Mouse (Mus musculus) CD4-positive, CD25-positive, alpha-beta regulatory T cell, adult 2 months (primary cell): ENCODE results near the gene Rap1gap2.

ENCODE experiments used
- DNase-seq: peaks from one replicate; pipeline ENCODE4 v3.0.0-alpha.2; 2012; ENCODE audit warnings: low read depth, low spot score

The Rap1gap2 gene

DNA sequence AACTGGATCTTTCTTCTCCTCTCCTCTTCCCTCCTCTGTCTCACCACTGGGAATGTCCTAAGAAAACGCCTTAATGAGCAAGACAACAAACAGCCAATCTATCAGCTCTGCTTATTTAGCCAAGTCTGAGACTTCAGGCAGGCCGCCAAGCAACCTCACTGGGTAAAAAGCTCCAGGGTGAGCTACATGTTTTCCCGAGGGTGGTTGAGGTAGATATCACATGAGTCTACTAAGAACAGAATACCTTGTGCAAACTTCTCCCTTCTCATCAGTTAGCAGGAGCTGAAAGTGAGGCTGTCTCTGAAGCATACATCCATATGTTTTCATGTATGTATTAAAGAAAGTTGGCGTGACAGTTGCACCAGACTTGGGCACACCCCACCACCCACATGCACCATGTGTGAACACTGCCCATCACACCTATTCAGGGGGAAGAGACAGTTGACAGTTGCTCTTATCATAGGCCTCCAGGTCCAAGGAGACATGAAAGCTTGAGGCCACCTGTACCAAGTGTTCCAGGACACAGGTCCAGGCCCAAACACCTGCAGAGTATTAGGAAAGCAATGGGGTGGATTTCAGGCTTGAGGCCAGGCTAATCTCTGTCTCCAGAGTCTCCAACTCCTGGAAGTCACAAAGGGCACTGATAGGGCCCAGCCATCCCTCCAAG, 35.8 kb downstream of the Rap1gap2 start:
- no peak for DNase-seq

DNA sequence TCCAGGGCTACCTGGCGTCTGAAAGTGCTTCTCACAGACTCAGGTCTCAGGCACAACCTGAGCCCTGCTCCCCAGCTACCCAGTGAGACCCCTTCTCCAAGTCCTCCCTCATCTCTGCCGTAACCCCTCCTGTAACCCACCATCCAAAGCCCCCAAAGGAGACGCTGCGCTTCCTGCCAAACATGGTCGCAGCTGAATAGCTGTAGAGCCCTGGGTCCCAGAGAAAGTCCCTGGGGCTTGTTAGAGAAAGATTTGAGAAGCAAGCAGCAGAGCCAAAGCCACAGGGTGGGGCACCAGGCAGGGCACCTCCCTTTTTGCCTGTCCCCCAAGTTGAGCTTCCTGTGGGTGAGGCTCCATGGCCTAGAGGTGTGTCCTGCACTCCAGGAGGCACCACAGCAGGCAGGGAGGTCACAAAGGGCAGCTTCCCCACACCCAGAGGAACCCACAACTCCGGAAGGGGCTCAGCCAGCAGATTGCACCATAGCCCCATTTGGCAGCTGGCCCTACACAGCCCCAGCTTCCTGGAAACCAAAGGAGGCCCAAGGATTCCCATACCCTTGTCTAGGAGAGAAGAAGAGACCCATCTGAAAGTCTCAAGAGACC, 38.2 kb downstream of the Rap1gap2 start:
- peak; percentile 56 for DNase-seq

DNA sequence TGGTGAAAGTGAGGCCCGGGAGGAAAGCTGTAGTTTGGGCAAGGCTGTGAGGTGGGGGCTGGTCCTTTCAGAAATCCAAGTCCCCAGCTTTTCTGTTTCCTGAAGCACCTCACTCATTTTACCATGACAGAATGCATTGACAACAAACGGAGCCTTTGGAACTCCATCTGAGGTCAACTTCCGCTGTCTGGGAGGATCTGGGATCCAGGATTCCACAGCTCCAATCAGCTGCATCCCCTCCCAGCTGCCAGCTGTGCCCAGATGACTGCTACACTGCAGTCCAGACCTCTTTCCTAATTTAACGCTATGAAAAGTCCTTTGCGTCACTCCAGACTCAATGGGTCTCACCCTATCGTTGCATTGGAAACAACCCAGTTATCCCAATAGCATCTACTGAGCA, 41.0 kb downstream of the Rap1gap2 start:
- no peak for DNase-seq

DNA sequence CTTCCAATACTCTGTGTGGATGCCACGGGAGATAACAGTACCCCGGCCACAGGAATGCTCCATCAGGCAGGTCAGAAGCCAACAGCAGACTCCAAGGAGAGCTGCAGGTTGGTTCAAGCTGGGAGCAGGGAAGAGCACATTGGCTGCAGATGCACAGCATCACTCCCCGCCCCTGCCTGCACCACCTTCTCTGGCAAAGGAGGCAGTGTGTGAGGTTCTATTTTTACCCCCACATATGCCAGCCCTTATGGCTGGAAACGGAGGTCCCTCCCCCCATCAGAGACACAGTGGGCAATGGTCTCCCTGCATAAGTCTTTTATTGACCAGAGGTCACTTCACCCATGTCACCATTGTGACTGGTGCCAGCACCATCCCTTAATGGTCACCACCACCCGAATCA, 42.3 kb downstream of the Rap1gap2 start:
- no peak for DNase-seq

DNA sequence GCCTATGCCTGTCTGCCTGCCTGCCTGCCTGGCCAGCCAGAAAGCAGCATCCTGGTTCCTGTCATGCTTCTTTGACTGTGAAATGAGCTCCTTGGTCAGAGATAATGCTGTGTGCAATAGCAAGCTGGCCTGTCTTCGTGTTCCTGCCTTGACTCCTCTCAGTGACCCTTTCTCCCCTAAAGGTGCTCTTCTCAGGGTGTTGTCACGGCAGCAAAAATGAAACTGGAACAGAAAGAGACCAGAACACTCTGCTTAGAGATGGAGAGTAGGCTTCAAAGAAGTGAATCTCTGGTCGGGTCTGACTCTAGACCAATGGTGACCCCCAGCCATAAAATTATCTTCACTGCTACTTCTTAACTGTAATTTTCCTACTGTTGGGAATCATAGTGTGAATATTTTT, 42.7 kb downstream of the Rap1gap2 start:
- no peak for DNase-seq

DNA sequence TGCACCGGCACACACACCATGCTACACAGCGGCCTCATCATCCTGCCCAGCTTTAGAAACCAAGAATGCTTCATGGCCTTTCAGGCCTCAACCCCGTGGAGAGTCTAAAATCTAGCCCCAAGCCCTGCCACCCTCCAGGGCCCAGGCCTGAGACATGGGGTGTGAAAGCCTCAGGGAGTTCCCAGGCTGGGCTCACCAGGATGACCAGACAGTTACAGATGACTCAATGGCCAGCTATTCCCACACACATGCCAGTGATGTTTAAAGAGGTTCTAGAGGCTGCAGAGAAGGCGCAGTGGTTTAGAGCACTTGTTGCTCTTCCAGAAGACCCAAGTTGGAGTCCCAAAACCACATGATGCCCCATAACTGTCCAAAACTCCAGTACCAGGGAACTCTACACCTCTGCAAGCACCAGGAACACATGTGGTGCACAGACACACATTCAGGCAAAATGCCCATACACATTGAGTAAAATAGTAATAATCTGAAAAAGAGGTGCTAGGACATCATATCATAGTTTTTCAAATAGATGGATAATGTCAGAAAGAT, 44.3 kb downstream of the Rap1gap2 start:
- no peak for DNase-seq

DNA sequence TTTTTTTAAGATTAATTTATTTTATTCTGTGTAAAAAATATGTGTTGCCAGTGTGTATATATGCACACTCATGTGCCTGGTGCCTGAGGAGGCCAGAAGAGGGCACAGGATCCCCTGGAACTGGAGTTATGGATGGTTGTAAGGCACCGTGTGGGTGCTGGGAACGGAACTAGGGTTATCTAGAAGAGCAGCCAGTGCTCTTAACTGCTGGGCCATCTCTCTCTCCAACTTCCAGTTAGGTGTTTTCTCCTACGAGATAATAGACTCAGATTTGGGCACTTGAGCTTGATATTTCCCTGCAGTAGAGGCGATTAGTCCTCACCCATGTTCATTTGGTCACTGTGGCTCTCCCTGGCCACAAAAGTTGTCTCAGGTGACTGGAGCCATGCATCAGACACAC, 49.3 kb downstream of the Rap1gap2 start:
- DNase-seq = no peak

DNA sequence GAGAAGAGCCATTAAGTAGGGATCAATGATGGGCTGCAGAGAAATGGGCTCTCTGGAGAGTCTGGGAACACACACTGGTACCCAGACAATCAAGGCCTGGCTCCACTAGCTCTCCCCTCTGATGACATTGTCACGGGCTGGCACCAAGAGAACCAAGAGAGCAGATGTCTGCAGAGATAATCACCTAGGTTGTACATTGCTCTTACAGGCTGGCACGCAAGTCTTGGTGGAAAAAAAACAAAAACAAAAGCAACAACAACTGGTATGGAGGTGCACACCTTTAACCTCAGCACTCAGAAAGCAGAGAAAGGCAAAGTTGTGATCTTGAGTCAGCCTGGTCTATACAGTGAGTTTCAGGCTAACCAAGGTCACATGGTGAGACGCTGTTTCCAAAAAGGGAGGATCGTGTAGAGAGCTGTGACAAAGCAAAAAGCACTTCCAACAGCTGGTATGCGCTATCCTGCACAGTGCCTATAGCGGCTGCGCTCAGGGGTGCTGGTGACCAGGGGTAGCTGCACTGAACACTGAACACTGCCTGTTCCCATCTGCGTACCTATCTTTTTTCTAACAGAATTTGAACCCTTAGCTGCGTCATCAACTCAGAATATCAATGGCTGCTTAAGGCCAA, 50.0 kb downstream of the Rap1gap2 start:
- no peak for DNase-seq

DNA sequence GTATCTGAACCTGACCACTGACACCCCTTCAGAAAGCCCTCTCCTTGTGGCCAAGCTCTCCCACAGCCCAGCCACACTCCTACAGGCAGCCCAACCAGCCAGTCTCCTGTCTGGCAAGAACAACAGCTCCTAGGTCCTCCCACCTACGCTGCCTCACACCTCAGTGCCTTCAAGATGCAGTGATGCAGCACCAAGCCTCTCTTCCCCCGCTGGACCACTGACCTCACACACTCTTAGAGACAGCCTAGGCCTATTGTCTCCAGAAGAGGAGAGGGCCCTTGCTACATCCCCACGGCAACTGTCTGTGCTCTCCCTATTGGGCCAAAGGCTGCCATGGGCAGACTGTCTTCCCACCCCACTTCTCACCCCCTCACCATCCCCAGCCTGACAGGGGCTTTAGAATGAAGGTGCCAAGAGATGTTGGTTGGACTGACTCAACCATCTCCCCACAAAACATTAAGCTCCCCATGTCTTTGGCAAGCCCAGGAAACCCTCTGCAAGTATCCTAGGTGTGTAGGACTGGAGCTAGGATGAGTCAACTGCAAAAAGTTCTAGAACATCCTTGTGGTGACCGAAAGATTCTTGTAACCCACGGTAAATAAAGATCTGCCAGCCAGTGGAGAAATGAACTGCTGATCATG, 50.8 kb downstream of the Rap1gap2 start:
- DNase-seq = no peak

DNA sequence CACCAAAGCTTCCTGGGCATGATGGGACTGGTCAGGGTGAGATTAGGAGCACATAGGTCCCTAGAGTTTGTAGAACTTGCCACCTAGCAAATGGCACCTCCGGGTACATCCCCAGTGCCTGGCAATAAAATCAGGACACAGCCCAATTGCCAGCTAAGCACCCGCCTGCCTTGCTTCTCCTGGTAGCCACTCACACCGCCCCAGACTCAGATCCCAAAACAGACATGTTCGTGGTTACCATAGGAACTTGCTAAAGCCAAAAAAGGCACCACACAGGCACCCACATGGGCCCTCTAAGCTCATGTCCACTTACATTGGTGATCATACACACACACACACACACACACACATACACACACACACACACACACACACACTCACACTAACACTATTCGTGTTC, 51.8 kb downstream of the Rap1gap2 start:
- no peak for DNase-seq

DNA sequence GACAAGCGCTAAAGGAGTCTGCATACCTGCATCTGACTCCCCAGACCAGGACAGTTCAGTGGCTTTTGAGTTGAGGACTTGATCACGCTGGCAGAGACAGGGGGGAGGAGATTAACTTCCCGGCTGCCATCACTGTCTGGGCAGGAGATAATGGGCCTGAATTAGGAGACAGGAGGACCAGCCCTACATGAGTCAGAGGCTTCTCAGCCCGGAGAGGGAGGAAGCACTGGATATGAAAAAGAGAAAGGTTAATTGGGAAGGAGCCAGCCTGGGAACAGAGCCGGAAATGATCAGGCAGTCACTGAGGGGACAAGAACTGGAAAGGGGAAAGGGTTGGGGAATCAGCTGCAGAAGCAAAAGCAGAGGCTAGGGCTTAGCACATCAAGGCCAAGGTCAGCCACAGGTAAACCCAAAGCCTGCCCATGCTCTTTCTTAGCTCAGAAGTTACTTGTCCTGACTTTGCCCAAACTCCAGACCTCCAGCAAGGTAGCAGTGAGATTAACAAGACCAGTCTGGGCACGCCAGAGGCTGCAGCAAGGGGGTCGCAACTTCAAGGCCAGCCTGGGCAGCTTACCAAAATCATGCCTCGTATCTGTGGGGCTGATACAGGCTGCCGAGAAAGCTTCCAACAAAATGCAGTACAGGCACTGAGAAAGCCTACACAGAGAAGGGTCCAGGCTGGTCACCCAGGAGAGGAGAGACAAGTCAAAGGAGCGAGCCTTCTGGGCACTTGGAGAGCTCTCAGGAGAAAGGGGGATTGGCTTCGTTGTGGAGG, 53.1 kb downstream of the Rap1gap2 start:
- DNase-seq = no peak

DNA sequence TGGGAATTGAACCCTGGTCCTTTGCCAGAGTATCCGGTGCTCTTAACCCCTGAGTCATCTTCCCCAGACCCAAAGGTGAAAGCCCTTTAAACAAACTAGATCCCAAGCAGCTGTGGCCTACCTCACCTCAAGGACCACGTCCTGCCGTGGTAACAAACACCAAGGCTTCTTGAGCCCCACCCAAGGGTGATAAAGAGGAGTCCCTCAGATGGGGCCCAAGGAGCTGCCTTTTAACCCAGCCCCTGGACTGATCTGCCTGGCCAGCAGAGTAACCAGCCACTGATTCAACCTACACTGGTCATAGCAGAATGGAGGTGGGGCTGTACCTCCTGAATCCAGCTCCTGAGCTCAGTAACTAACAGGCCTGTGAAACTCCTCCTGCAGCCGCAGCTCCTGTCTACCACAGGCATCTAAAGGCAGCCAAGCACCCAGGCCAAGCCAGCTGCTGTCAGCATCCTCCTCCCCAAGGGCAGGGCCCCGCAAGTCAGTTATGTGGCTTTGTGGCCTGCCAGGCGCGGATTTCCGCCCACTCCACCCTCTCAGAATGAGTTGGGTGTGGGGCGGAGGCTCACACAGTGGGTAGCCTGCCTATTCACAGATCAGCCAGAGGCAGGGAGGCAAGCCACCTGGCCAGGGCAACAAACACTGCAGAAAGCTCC, 54.9 kb downstream of the Rap1gap2 start:
- DNase-seq = peak; percentile 82

DNA sequence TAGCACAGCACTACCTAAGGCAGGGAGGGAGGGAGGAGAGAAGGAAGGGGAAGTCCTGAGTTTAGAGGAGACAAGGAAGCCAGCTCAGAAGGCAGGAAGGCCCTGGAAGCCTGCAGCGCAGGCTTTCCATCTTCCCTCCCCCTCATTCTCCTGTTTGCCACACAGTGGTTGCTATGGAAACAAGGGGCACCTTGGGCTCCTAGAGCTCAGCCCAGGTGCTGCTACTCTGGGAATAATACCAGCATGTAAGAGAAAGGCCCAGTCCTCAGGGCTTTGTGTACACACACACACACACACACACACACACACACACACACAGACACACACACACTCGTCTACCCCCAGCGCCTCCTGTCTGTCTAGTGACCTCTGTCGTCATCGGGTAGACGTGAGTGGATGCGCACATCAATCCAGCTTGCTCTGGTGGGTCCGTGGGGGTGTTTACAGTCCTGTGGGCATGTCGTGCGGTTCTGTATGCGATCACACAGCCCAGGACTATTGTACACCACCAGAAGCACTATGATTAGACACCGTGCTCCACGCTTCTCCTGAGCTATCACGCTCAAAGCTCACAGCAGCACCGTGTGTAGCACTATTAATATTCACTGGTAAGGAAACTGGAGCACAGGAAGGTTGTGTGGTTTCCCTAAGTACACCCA, 55.9 kb downstream of the Rap1gap2 start:
- DNase-seq = peak; percentile 27

DNA sequence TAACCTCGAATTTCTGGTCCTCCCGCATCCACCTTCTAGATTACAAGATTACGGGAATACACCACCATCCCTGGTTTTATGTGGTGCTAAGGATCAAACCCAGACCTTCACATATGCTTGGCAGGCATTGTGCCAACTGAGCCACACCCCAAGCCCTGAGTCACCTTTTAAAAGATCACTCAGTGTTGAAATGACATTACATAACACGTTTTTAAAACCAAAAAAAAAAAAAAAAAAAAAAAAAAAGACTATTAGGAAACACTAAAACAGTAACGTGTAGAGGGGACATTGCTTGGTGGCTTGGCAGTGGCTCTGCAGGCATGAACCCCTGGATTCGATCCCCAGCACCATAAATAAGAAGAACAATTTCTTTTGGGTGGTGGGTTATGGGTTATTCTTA, 59.1 kb downstream of the Rap1gap2 start:
- DNase-seq = no peak

DNA sequence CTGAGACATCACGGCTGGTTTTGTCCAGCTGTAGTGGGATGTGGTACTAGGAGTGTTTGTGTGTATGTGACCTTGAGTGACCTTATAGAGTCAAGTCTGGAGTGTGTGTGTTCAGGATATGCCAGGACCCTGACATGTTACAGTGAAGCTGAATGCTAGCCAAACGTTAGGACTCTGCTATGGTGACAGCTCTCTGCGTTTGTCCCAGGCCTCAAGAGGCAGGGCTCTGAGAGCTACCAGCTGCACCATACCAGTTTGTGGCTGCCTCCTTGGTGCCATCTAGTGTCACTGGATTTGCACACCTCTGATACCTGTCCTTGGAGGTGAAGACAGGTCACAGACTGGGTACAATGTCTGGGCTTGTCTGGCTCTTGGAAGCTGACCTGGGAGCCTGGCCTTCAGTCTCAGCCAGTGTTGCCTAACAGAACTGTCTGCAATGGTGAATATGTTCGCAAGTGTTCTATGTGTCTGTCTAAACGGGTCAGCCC, 60.1 kb downstream of the Rap1gap2 start:
- DNase-seq = peak; percentile 38

DNA sequence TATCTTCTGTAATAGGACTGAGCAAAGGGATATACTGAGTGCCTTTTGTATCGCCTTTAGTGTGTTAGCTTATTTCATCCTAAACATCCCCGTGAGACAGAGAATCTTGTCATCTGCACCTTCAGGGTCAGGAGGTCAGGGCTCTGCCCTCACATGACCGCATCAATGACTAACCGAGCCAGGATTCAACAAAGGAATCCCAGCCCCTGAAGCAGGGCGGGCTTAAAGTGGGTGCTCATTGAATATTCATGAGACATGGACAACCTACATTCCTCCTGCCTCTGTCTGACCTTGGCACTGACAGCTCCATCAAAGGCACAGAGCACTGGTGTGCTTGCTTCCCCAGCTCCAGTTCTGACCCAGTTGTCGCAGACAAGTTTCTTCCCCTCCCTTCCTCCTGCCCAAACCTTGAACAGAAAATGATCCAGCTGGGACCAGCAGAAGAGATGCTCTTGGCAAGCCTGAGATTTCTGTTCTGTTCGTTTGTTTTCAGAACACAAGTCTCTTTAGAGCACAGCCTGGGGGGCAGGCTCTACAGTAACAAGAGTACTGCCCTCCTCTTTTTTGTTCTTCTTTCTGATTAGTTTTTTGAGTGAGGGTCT, 61.8 kb downstream of the Rap1gap2 start:
- DNase-seq = no peak

DNA sequence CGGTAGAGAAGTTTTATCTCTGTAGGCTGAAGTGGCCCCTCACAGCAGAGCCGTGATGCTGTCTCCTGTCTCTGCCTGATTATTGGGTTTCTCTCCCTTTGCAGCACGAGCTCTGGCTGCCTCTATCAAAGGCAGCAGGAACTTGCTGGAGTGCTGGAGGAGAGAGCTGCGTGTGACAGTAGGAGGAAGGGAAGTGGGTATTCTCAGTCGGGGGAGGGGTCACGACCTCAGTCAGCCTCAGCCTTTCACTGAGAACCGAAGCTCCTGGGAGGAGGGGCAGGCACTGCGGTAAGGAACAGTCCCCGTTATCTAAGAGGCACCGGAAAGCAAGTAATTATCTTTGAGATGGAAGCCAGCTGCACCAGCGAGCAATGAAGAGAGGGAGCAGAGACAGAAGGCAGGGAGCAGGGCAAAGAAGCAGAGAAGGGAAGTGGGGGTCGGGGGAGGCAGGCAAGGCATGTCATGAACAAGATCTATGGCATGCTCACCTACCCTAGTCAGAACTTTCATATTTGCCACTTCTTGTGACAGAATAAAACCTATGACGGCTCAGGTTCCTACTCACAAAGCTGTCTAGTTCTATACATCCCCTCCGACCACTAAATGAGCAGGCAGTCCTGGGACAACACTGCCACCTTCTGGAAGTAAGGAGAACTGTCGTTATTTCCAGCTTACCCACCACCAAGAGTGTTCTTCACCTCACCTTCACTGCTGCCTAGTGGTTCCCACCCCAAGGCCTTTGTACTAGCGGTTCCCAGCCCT, 63.6 kb downstream of the Rap1gap2 start:
- DNase-seq = peak; percentile 85

DNA sequence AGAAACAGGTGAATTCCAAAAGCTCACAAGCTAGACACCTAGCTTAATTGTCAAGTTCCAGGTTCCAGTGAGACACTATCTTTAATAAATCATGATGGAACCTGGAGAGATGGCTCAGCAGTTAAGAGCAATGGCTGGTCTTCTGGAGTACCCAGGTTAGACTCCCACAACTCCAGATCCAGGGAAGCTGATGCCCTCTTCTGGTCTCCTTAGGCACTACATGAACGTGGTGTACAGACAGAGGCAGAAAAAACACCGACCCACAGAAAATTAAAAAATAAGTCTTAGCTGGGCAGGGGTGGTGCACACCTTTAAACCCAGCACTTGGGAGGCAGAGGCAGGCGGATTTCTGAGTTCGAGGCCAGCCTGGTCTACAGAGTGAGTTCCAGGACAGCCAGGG, 64.5 kb downstream of the Rap1gap2 start:
- peak; percentile 68 for DNase-seq

DNA sequence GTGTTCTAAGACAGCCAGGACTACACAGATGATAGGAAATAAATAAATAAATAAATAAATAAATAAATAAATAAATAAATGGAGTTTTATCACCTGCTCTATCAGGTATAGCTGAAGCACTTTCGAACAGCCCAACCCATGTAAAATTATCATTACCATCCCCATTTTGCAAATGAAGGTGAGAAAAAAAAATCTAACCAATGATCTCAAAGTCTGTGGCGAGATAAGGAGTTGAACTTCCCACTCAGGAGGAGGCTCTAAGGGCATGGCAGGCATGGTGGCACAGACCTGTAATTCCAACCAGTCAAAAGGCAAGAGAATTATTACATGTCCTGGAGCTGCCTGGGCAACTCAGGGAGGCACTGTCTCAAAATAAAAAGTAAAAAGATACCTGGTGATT, 65.2 kb downstream of the Rap1gap2 start:
- DNase-seq = no peak
